Mouse (Mus musculus): ENCODE measurements around the gene Copg2. TPM values are rescaled to one million over a fixed set of nuclear protein-coding genes. Genes with fewer than 3 reads are reported as not detected.
A peak's percentile ranks its signal among the peaks of the same experiment; 100 is the strongest.
"Not testable (repeated sequence)": the region's sequence is repeated elsewhere in the genome, so short reads cannot be mapped to it uniquely, and the experiment has no call there.

Copg2 gene
- polyA plus RNA-seq, 1 experiment from 2014 or later, result 33.6 TPM

GRCm38 (mm10) chr6:30804389-30805052, 92.1 kb downstream of the Copg2 start:
- H3K27me3 ChIP-seq (ENCODE audit: control insufficient read depth, insufficient read depth, low read length); H3K4me1 ChIP-seq (ENCODE audit: control insufficient read depth, insufficient read depth, low read length); H3K9me3 ChIP-seq (ENCODE audit: control insufficient read depth, low read length); H3K36me3 ChIP-seq (ENCODE audit: control insufficient read depth, insufficient read depth, low read length); H3K27ac ChIP-seq (replicated peaks; ENCODE audit: low read depth, low read length); H3K4me2 ChIP-seq (ENCODE audit: low read depth, severe bottlenecking); H3K4me3 ChIP-seq (ENCODE audit: low read depth, low read length): not testable (repeated sequence)
- peak; percentile 44 for DNase-seq (ENCODE audit: low spot score)
- H3K9ac ChIP-seq (ENCODE audit: low read length), result 0 out of 2 replicates have a peak overlapping the region, but pooled peaks have one; percentile 0
- 75% methylated on average over 6 of the region's 6 CpGs for WGBS
- peak; percentile 89 for ATAC-seq (ENCODE audit: insufficient number of reproducible peaks, low FRiP score, low TSS enrichment, low read depth)

- H3K27ac ChIP-seq (replicated peaks; ENCODE audit: low read depth, low read length); H3K9me3 ChIP-seq (ENCODE audit: control insufficient read depth, low read length); H3K36me3 ChIP-seq (ENCODE audit: control insufficient read depth, insufficient read depth, low read length); H3K4me3 ChIP-seq (ENCODE audit: low read depth, low read length); H3K9ac ChIP-seq (ENCODE audit: low read length); H3K4me1 ChIP-seq (ENCODE audit: control insufficient read depth, insufficient read depth, low read length); H3K27me3 ChIP-seq (ENCODE audit: control insufficient read depth, insufficient read depth, low read length); DNase-seq (ENCODE audit: low spot score); H3K4me2 ChIP-seq (ENCODE audit: low read depth, severe bottlenecking): not testable (repeated sequence)
- WGBS, result 91% methylated on average over 7 of the region's 7 CpGs
- peak; percentile 54; the same call in 1 of the 2 replicates for ATAC-seq (ENCODE audit: insufficient number of reproducible peaks, low FRiP score, low TSS enrichment, low read depth)
These were observed 93.7 kb downstream of the Copg2 start for GRCm38 (mm10) chr6:30802915-30803314.

GRCm38 (mm10) chr6:30751209-30751608, 145.4 kb downstream of the Copg2 start:
- 80% methylated on average over 2 of the region's 2 CpGs for WGBS
- H3K27me3 ChIP-seq (ENCODE audit: control insufficient read depth, insufficient read depth, low read length), result no peaks in the 10 kb centered on the region
- no peak overlapping the region for H3K4me3 ChIP-seq (ENCODE audit: low read depth, low read length)
- no peak overlapping the region for H3K27ac ChIP-seq (replicated peaks; ENCODE audit: low read depth, low read length)
- H3K4me2 ChIP-seq (ENCODE audit: low read depth, severe bottlenecking), result no peak overlapping the region
- peaks cover 4% of the 10 kb centered on the region; the same call in 1 of the 2 replicates for H3K36me3 ChIP-seq (ENCODE audit: control insufficient read depth, insufficient read depth, low read length)
- H3K4me1 ChIP-seq (ENCODE audit: control insufficient read depth, insufficient read depth, low read length), result 0 out of 2 replicates have a peak, but pooled peaks cover 2% of the 10 kb centered on the region
- ATAC-seq (ENCODE audit: insufficient number of reproducible peaks, low FRiP score, low TSS enrichment, low read depth) (no peak), DNase-seq (ENCODE audit: low spot score) (no peak)
- H3K9ac ChIP-seq (ENCODE audit: low read length), result no peak overlapping the region
- no peaks in the 10 kb centered on the region for H3K9me3 ChIP-seq (ENCODE audit: control insufficient read depth, low read length)

GRCm38 (mm10) chr6:30750482-30750881, 146.1 kb downstream of the Copg2 start:
- WGBS, result 80% methylated on average over 6 of the region's 6 CpGs
- peaks cover 4% of the 10 kb centered on the region; the same call in 1 of the 2 replicates for H3K36me3 ChIP-seq (ENCODE audit: control insufficient read depth, insufficient read depth, low read length)
- no peak overlapping the region for H3K9ac ChIP-seq (ENCODE audit: low read length)
- H3K4me3 ChIP-seq (ENCODE audit: low read depth, low read length), result no peak overlapping the region
- H3K4me1 ChIP-seq (ENCODE audit: control insufficient read depth, insufficient read depth, low read length), result 0 out of 2 replicates have a peak, but pooled peaks cover 2% of the 10 kb centered on the region
- no peak overlapping the region for H3K27ac ChIP-seq (replicated peaks; ENCODE audit: low read depth, low read length)
- DNase-seq (ENCODE audit: low spot score), result no peak
- ATAC-seq (ENCODE audit: insufficient number of reproducible peaks, low FRiP score, low TSS enrichment, low read depth), result peak; percentile 19; the same call in 1 of the 2 replicates
- no peaks in the 10 kb centered on the region for H3K27me3 ChIP-seq (ENCODE audit: control insufficient read depth, insufficient read depth, low read length)
- H3K9me3 ChIP-seq (ENCODE audit: control insufficient read depth, low read length), result no peaks in the 10 kb centered on the region
- no peak overlapping the region for H3K4me2 ChIP-seq (ENCODE audit: low read depth, severe bottlenecking)

- 56% methylated on average over 1 of the region's 1 CpGs for WGBS
- Histone ChIP-seq H3K27ac (replicated peaks; ENCODE audit: low read depth, low read length) (no peak overlapping the region), H3K9ac (ENCODE audit: low read length) (no peak overlapping the region), H3K4me3 (ENCODE audit: low read depth, low read length) (no peak overlapping the region), H3K27me3 (ENCODE audit: control insufficient read depth, insufficient read depth, low read length) (no peaks in the 10 kb centered on the region), H3K36me3 (ENCODE audit: control insufficient read depth, insufficient read depth, low read length) (peaks cover 4% of the 10 kb centered on the region; the same call in 1 of the 2 replicates), H3K4me2 (ENCODE audit: low read depth, severe bottlenecking) (no peak overlapping the region), H3K4me1 (ENCODE audit: control insufficient read depth, insufficient read depth, low read length) (0 out of 2 replicates have a peak, but pooled peaks cover 2% of the 10 kb centered on the region), H3K9me3 (ENCODE audit: control insufficient read depth, low read length) (no peaks in the 10 kb centered on the region)
- no peak for DNase-seq (ENCODE audit: low spot score)
- peak; percentile 75; the same call in 1 of the 2 replicates for ATAC-seq (ENCODE audit: insufficient number of reproducible peaks, low FRiP score, low TSS enrichment, low read depth)
These were observed 146.7 kb downstream of the Copg2 start for GRCm38 (mm10) chr6:30749892-30750291.

GRCm38 (mm10) chr6:30749042-30749689, 147.4 kb downstream of the Copg2 start:
- 33% methylated on average over 2 of the region's 2 CpGs for WGBS
- Histone ChIP-seq H3K4me1 (ENCODE audit: control insufficient read depth, insufficient read depth, low read length) (0 out of 2 replicates have a peak, but pooled peaks cover 2% of the 10 kb centered on the region), H3K9ac (ENCODE audit: low read length) (no peak overlapping the region), H3K27ac (replicated peaks; ENCODE audit: low read depth, low read length) (no peak overlapping the region), H3K27me3 (ENCODE audit: control insufficient read depth, insufficient read depth, low read length) (no peaks in the 10 kb centered on the region), H3K4me3 (ENCODE audit: low read depth, low read length) (no peak overlapping the region), H3K36me3 (ENCODE audit: control insufficient read depth, insufficient read depth, low read length) (peaks cover 4% of the 10 kb centered on the region; the same call in 1 of the 2 replicates), H3K4me2 (ENCODE audit: low read depth, severe bottlenecking) (no peak overlapping the region), H3K9me3 (ENCODE audit: control insufficient read depth, low read length) (no peaks in the 10 kb centered on the region)
- peak; percentile 61 for ATAC-seq (ENCODE audit: insufficient number of reproducible peaks, low FRiP score, low TSS enrichment, low read depth)
- peak; percentile 62 for DNase-seq (ENCODE audit: low spot score)

GRCm38 (mm10) chr6:30748358-30748910, 148.2 kb downstream of the Copg2 start:
- ATAC-seq (ENCODE audit: insufficient number of reproducible peaks, low FRiP score, low TSS enrichment, low read depth) (no peak), DNase-seq (ENCODE audit: low spot score) (no peak)
- Histone ChIP-seq H3K27me3 (ENCODE audit: control insufficient read depth, insufficient read depth, low read length) (no peaks in the 10 kb centered on the region), H3K9me3 (ENCODE audit: control insufficient read depth, low read length) (no peaks in the 10 kb centered on the region), H3K27ac (replicated peaks; ENCODE audit: low read depth, low read length) (no peak overlapping the region), H3K4me2 (ENCODE audit: low read depth, severe bottlenecking) (no peak overlapping the region), H3K4me1 (ENCODE audit: control insufficient read depth, insufficient read depth, low read length) (0 out of 2 replicates have a peak, but pooled peaks cover 2% of the 10 kb centered on the region), H3K36me3 (ENCODE audit: control insufficient read depth, insufficient read depth, low read length) (peaks cover 10% of the 10 kb centered on the region; the same call in 1 of the 2 replicates), H3K4me3 (ENCODE audit: low read depth, low read length) (no peak overlapping the region), H3K9ac (ENCODE audit: low read length) (no peak overlapping the region)
- 67% methylated on average over 6 of the region's 6 CpGs for WGBS

- H3K27ac ChIP-seq (replicated peaks; ENCODE audit: low read depth, low read length), result no peak overlapping the region
- no peak for DNase-seq (ENCODE audit: low spot score)
- 65% methylated on average over 7 of the region's 7 CpGs for WGBS
These were observed 148.8 kb downstream of the Copg2 start for GRCm38 (mm10) chr6:30747631-30748357.

More at GRCm38 (mm10) chr6:30747631-30748357, 148.8 kb downstream of the Copg2 start:
- no peak overlapping the region for H3K9ac ChIP-seq (ENCODE audit: low read length)
- H3K4me2 ChIP-seq (ENCODE audit: low read depth, severe bottlenecking), result no peak overlapping the region
- H3K9me3 ChIP-seq (ENCODE audit: control insufficient read depth, low read length), result no peaks in the 10 kb centered on the region
- H3K27me3 ChIP-seq (ENCODE audit: control insufficient read depth, insufficient read depth, low read length), result no peaks in the 10 kb centered on the region
- no peak overlapping the region for H3K4me3 ChIP-seq (ENCODE audit: low read depth, low read length)
- peaks cover 10% of the 10 kb centered on the region; the same call in 1 of the 2 replicates for H3K36me3 ChIP-seq (ENCODE audit: control insufficient read depth, insufficient read depth, low read length)
- no peak for ATAC-seq (ENCODE audit: insufficient number of reproducible peaks, low FRiP score, low TSS enrichment, low read depth)
- 0 out of 2 replicates have a peak, but pooled peaks cover 2% of the 10 kb centered on the region for H3K4me1 ChIP-seq (ENCODE audit: control insufficient read depth, insufficient read depth, low read length)
